Mouse (Mus musculus) cortical plate, adult 2 months (tissue): ENCODE results near the gene Nckap1l.

Source experiments
- CTCF ChIP-seq: fragments of 200-500 bp; IDR thresholded peaks from 2 replicates; pipeline ENCODE4 v1.5.1; 2011; ENCODE audit warnings: mild to moderate bottlenecking, control low read depth, low read length; ENCODE audit not compliant: insufficient read depth; ENCODE audit errors: extremely low read depth
- POLR2A ChIP-seq: fragments of 200-500 bp; IDR thresholded peaks from 2 replicates; pipeline ENCODE4 v1.6.1; 2011; ENCODE audit warnings: mild to moderate bottlenecking, low read length, control low read depth; ENCODE audit not compliant: insufficient read depth; ENCODE audit errors: extremely low read depth

GRCm38 (mm10) chr15:103540646-103541045, 87.1 kb downstream of the Nckap1l start:
- no peak for TF ChIP-seq CTCF
- TF ChIP-seq POLR2A, result no peak
